Comparison of ENCODE assay signal across 8 mouse cellular contexts in the genomic region with DNA sequence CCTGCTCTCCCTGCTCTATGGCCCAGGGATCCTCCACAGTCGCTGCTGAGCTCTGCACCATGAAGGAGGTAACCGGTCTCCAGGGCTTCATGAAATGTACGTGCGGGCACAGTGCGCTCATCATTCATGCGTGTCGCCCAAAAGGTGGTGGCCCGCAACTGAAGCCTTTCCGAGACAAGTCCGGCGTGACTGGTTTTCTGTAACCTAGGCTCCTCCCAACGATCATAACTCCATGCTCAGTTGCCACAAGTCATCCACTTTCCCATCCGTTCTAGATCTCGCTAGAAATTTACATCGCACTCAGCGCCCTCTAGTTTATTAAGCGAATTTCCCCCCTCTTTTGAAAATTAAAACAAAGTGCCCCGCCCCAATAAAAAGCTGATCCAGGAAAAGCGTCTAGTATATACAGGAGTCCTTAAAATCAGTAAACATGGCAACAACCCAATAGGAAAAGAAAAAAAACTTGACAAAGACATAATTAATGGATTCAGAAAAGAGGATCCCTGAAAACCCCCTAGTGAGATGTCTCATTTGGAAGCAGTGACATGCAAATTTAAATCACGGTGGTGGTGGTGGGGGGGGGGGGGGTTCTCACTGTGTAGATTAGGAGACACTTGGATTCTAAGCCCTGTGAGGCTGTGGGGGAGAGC. TPM values are rescaled to one million over a fixed set of nuclear protein-coding genes. Genes with fewer than 3 reads are reported as not detected.
DNase-seq lines count a peak whose midpoint lies in the region; ATAC-seq and TF ChIP-seq lines count a peak whose summit lies in the region.

No protein-coding gene starts in this region.

- no peaks in the 10 kb centered on the region for H3K27me3 ChIP-seq in kidney, embryonic 14.5 days (ENCODE audit: control insufficient read depth, insufficient read depth, low read length)
- H3K27me3 ChIP-seq in hindbrain, postnatal 0 days (ENCODE audit: insufficient read depth, low read length) = no peaks in the 10 kb centered on the region
- H3K27me3 ChIP-seq in midbrain, embryonic 15.5 days (replicated peaks) = peaks cover 11% of the 10 kb centered on the region

- peak overlapping the region; percentile 12; the same call in 1 of the 2 replicates for H3K4me3 ChIP-seq in kidney, embryonic 14.5 days (ENCODE audit: low read length)
- H3K4me3 ChIP-seq in bone marrow, adult 2 months (replicated peaks; ENCODE audit: control insufficient read depth, low read depth, low read length) = peak overlapping the region; percentile 14
- H3K4me3 ChIP-seq in hindbrain, postnatal 0 days (ENCODE audit: low read length) = peak overlapping the region; percentile 28
- peak overlapping the region; percentile 26 for H3K4me3 ChIP-seq in midbrain, embryonic 15.5 days

- H3K4me1 ChIP-seq in kidney, embryonic 14.5 days (ENCODE audit: control insufficient read depth, insufficient read depth, low read length) = peaks cover 18% of the 10 kb centered on the region
- peaks cover 2% of the 10 kb centered on the region; the same call in 1 of the 2 replicates for H3K4me1 ChIP-seq in bone marrow, adult 2 months (ENCODE audit: control insufficient read depth, insufficient read depth, low read length)
- H3K4me1 ChIP-seq in hindbrain, postnatal 0 days (ENCODE audit: insufficient read depth, low read length) = no peaks in the 10 kb centered on the region; the same call in 1 of the 2 replicates
- 0 out of 2 replicates have a peak, but pooled peaks cover 3% of the 10 kb centered on the region for H3K4me1 ChIP-seq in midbrain, embryonic 15.5 days

- TF ChIP-seq POLR2A in bone marrow, adult 2 months (IDR thresholded peaks at IDR 0.05; ENCODE audit: borderline replicate concordance, control insufficient read depth, low read depth, low read length) = no peak

- no peak for DNase-seq in kidney, adult 9 months
- DNase-seq in hindbrain, postnatal 0 days (ENCODE audit: low spot score) = peak; percentile 27
- DNase-seq in testis, postnatal 14 days (ENCODE audit: low spot score) = no peak
- no peak for DNase-seq in frontal cortex, postnatal 36 days (ENCODE audit: low spot score in 2 of 2)

- peak; percentile 46; the same call in 1 of the 2 replicates for ATAC-seq in kidney, embryonic 14.5 days (ENCODE audit: low FRiP score, low TSS enrichment)
- ATAC-seq in hindbrain, postnatal 0 days = no peak
- 0 out of 2 replicates have a peak, but pooled peaks have one; percentile 10 for ATAC-seq in midbrain, embryonic 15.5 days (replicated peaks)
- no peak for ATAC-seq in inflammation-experienced regulatory T-cells, adult 6 months

- no peak for TF ChIP-seq CTCF in bone marrow, adult 2 months (IDR thresholded peaks at IDR 0.05; ENCODE audit: control insufficient read depth, insufficient read depth, low read length)
- TF ChIP-seq CTCF in hindbrain, postnatal 0 days (IDR thresholded peaks at IDR 0.05; ENCODE audit: low read depth) = no peak

- H3K27ac ChIP-seq in kidney, embryonic 14.5 days (ENCODE audit: low read depth, low read length) = no peak overlapping the region
- no peak overlapping the region for H3K27ac ChIP-seq in bone marrow, adult 2 months (ENCODE audit: control insufficient read depth, insufficient read depth, low read depth, low read length, poor library complexity)
- H3K27ac ChIP-seq in hindbrain, postnatal 0 days = no peak overlapping the region
- H3K27ac ChIP-seq in midbrain, embryonic 15.5 days = no peak overlapping the region

- peak overlapping the region; percentile 38 for H3K4me2 ChIP-seq in kidney, embryonic 14.5 days (replicated peaks; ENCODE audit: low read depth, low read length)
- peak overlapping the region; percentile 58 for H3K4me2 ChIP-seq in hindbrain, postnatal 0 days (ENCODE audit: low read depth, low read length)
- peak overlapping the region; percentile 47 for H3K4me2 ChIP-seq in midbrain, embryonic 15.5 days

- H3K36me3 ChIP-seq in kidney, embryonic 14.5 days (ENCODE audit: control insufficient read depth, insufficient read depth, low read length) = no peaks in the 10 kb centered on the region
- H3K36me3 ChIP-seq in hindbrain, postnatal 0 days (ENCODE audit: insufficient read depth, low read length) = no peaks in the 10 kb centered on the region
- H3K36me3 ChIP-seq in midbrain, embryonic 15.5 days (replicated peaks) = no peaks in the 10 kb centered on the region

- H3K9me3 ChIP-seq in kidney, embryonic 14.5 days (ENCODE audit: control insufficient read depth, low read length) = no peaks in the 10 kb centered on the region
- no peaks in the 10 kb centered on the region for H3K9me3 ChIP-seq in hindbrain, postnatal 0 days (ENCODE audit: low read length)
- H3K9me3 ChIP-seq in midbrain, embryonic 15.5 days = no peaks in the 10 kb centered on the region

- 4% methylated on average over 20 of the region's 20 CpGs for WGBS in kidney, embryonic 14.5 days
- WGBS in bone marrow, adult 2 months = 20% methylated on average over 20 of the region's 20 CpGs
- 6% methylated on average over 20 of the region's 20 CpGs for WGBS in hindbrain, postnatal 0 days
- 10% methylated on average over 20 of the region's 20 CpGs for WGBS in midbrain, embryonic 15.5 days

- peak overlapping the region; percentile 25; the same call in 1 of the 2 replicates for H3K9ac ChIP-seq in kidney, embryonic 14.5 days (ENCODE audit: low read depth, low read length)
- 0 out of 2 replicates have a peak overlapping the region, but pooled peaks have one; percentile 3 for H3K9ac ChIP-seq in hindbrain, postnatal 0 days (replicated peaks; ENCODE audit: low read length)
- H3K9ac ChIP-seq in midbrain, embryonic 15.5 days = no peak overlapping the region

RNA-seq across cellular contexts. Expression of a gene that starts 28.2 kb away (rescaled TPM):
- polyA plus RNA-seq in kidney, embryonic 14.5 days (2014; fragmentation: Nextera tagmentation; extraction: Ambion mirVana) = 21.6 and 32.6 TPM in 2 replicates
- polyA plus RNA-seq in bone marrow, adult 2 months (2011; ENCODE audit: insufficient read depth, insufficient read length, low replicate concordance, missing spikeins) = 2.8 and 10.2 TPM in 2 replicates
- 217 and 236 TPM in 2 replicates for total RNA-seq in hindbrain, postnatal 0 days (2014; rRNA removed)
- polyA plus RNA-seq in hindbrain, postnatal 0 days (2015; fragmentation: Nextera tagmentation; extraction: Ambion mirVana) = 116 and 130 TPM in 2 replicates
- 158 and 159 TPM in 2 replicates for polyA plus RNA-seq in midbrain, embryonic 15.5 days (2015; fragmentation: Nextera tagmentation; extraction: Ambion mirVana)
- 1 to 10 TPM; 3.1 to 5.0 (median 4.8) TPM for polyA plus RNA-seq in inflammation-experienced regulatory T-cells, adult 6 months (2017; shearing (Covaris generic))

Comparison
In these comparisons a context has a peak if more than half of its experiments do, and no peak if none do; other contexts are left out.
1. ATAC-seq: peak in kidney, embryonic 14.5 days (single experiment) and midbrain, embryonic 15.5 days (single experiment); none in hindbrain, postnatal 0 days (single experiment) and inflammation-experienced regulatory T-cells, adult 6 months (single experiment).
2. Peak in every context shown above with its lines, with median percentiles within 50 percentile points of each other: H3K4me2 ChIP-seq and H3K4me3 ChIP-seq.